ENCODE assay signal across 10 mouse cellular contexts in the genomic region with DNA sequence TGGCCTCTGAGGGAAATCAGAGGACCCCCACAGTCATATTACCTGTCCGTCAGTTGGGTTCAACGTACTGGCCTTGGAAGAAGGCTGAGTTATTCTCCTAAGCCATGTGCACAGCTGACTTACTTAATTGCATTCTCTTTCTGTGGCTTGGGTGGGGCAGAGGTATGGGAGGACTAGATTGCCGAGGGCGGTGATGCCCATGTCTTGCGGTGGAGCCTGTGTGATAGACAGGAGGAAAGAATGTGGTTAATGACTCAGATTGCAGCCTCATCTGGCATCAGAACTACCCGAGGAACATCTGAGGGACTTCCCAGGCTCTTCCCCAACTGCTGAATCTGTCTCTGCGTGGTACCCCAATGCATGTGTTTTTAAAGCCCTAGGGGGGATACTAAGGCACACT. TPM values are rescaled to one million over a fixed set of nuclear protein-coding genes. Genes with fewer than 3 reads are reported as not detected.
DNase-seq lines count a peak whose midpoint lies in the region; ATAC-seq and TF ChIP-seq lines count a peak whose summit lies in the region.
"Had no signal": no experiment of that assay in that cellular context is flagged by ENCODE, and none has a peak within 500 bp of the region (broad histone marks: within the 10 kb centered on the region; RNA-seq: fewer than 3 reads in every experiment).

No protein-coding gene starts in this region.

- 55% methylated on average over 7 of the region's 7 CpGs for WGBS in intestine, embryonic 15.5 days
- WGBS in intestine, postnatal 0 days, result 44% methylated on average over 7 of the region's 7 CpGs

- peak; percentile 64 for ATAC-seq in intestine, embryonic 15.5 days
- no peak for ATAC-seq in intestine, postnatal 0 days
- ATAC-seq in inflammation-experienced regulatory T-cells, adult 6 months, result peak; percentile 90

- no peaks in the 10 kb centered on the region for H3K27me3 ChIP-seq in intestine, embryonic 15.5 days (replicated peaks)
- no peaks in the 10 kb centered on the region for H3K27me3 ChIP-seq in intestine, postnatal 0 days (replicated peaks; ENCODE audit: control insufficient read depth, insufficient read depth, low read length)
- H3K27me3 ChIP-seq: heart, embryonic 13.5 days had no signal

- no peak overlapping the region for H3K4me3 ChIP-seq in intestine, embryonic 15.5 days (replicated peaks)
- no peak overlapping the region for H3K4me3 ChIP-seq in intestine, postnatal 0 days (ENCODE audit: low read depth, low read length)
- H3K4me3 ChIP-seq: erythroblast, embryonic 14.5 days; heart, embryonic 13.5 days had no signal

- no peak for TF ChIP-seq CTCF in intestine, postnatal 0 days (IDR thresholded peaks at IDR 0.05; ENCODE audit: low read depth)

- H3K9me3 ChIP-seq in intestine, embryonic 15.5 days, result no peaks in the 10 kb centered on the region
- no peaks in the 10 kb centered on the region for H3K9me3 ChIP-seq in intestine, postnatal 0 days (ENCODE audit: control insufficient read depth)
- H3K9me3 ChIP-seq: heart, embryonic 13.5 days had no signal

- no peak overlapping the region for H3K27ac ChIP-seq in intestine, embryonic 15.5 days
- no peak overlapping the region for H3K27ac ChIP-seq in intestine, postnatal 0 days (ENCODE audit: low read depth, low read length)
- H3K27ac ChIP-seq: heart, embryonic 13.5 days had no signal

- H3K9ac ChIP-seq in intestine, embryonic 15.5 days, result no peak overlapping the region
- no peak overlapping the region for H3K9ac ChIP-seq in intestine, postnatal 0 days (ENCODE audit: low read depth, low read length)
- H3K9ac ChIP-seq: heart, embryonic 13.5 days had no signal

- H3K4me1 ChIP-seq in intestine, embryonic 15.5 days (replicated peaks), result peaks cover 50% of the 10 kb centered on the region
- no peaks in the 10 kb centered on the region for H3K4me1 ChIP-seq in intestine, postnatal 0 days (replicated peaks; ENCODE audit: control insufficient read depth, insufficient read depth, low read length)

- 0 out of 2 replicates have a peak, but pooled peaks cover 3% of the 10 kb centered on the region for H3K36me3 ChIP-seq in intestine, embryonic 15.5 days
- no peaks in the 10 kb centered on the region; the same call in 1 of the 2 replicates for H3K36me3 ChIP-seq in intestine, postnatal 0 days (ENCODE audit: control insufficient read depth, insufficient read depth)

- no peak overlapping the region for H3K4me2 ChIP-seq in intestine, embryonic 15.5 days (replicated peaks)
- H3K4me2 ChIP-seq in intestine, postnatal 0 days (replicated peaks; ENCODE audit: low read depth), result no peak overlapping the region
- H3K4me2 ChIP-seq: heart, embryonic 13.5 days had no signal

- DNase-seq in NIH3T3 (ENCODE audit: low read depth), result peak; percentile 38
- peak; percentile 74 to 84 for DNase-seq in natural killer cell, adult 2 months (ENCODE audit: low spot score in 2 of 2)
- no peak for DNase-seq in yolk sac, embryonic 10.5 days (ENCODE audit: low spot score)
- no peak for DNase-seq in urinary bladder, adult 2 months (ENCODE audit: low spot score)
- DNase-seq in urinary bladder, adult 18-20 months (ENCODE audit: low spot score in 2 of 2), result no peak

RNA-seq across cellular contexts. Expression of a gene that starts 12.7 kb away (rescaled TPM):
- polyA plus RNA-seq in intestine, embryonic 15.5 days (2015; fragmentation: Nextera tagmentation; extraction: Ambion mirVana), result 149 and 165 TPM in 2 replicates
- polyA plus RNA-seq in intestine, postnatal 0 days (2015; fragmentation: Nextera tagmentation; extraction: Ambion mirVana), result 53.6 and 57.4 TPM in 2 replicates
- 100 to 1,000 TPM in 2 of 3 experiments, 10 to 100 TPM in 1; 81.5 to 158 (median 100) TPM for polyA plus RNA-seq in inflammation-experienced regulatory T-cells, adult 6 months (2017; shearing (Covaris generic))
- polyA plus RNA-seq in urinary bladder, adult 2 months (2012; rRNA removed), result 171 and 244 TPM in 2 replicates

Comparison
In these comparisons a context has a peak if more than half of its experiments do, and no peak if none do; other contexts are left out.
1. DNase-seq: peak in NIH3T3 (single experiment) and natural killer cell, adult 2 months (2 of 2); none in yolk sac, embryonic 10.5 days (single experiment), urinary bladder, adult 2 months (single experiment) and urinary bladder, adult 18-20 months (0 of 2).